Mouse (Mus musculus): ENCODE measurements around the gene Abcb4.
"Not testable (repeated sequence)": the region's sequence is repeated elsewhere in the genome, so short reads cannot be mapped to it uniquely, and the experiment has no call there.

The Abcb4 gene

GRCm38 (mm10) chr5:8893300-8894103 is at the start of gene Abcb4:
Abcb4 (plus strand) TSS chr5:8893717.
- in situ Hi-C loops (cut with MboI; ENCODE audit: unreplicated experiment in 2 of 2) = no loop called here

DNA sequence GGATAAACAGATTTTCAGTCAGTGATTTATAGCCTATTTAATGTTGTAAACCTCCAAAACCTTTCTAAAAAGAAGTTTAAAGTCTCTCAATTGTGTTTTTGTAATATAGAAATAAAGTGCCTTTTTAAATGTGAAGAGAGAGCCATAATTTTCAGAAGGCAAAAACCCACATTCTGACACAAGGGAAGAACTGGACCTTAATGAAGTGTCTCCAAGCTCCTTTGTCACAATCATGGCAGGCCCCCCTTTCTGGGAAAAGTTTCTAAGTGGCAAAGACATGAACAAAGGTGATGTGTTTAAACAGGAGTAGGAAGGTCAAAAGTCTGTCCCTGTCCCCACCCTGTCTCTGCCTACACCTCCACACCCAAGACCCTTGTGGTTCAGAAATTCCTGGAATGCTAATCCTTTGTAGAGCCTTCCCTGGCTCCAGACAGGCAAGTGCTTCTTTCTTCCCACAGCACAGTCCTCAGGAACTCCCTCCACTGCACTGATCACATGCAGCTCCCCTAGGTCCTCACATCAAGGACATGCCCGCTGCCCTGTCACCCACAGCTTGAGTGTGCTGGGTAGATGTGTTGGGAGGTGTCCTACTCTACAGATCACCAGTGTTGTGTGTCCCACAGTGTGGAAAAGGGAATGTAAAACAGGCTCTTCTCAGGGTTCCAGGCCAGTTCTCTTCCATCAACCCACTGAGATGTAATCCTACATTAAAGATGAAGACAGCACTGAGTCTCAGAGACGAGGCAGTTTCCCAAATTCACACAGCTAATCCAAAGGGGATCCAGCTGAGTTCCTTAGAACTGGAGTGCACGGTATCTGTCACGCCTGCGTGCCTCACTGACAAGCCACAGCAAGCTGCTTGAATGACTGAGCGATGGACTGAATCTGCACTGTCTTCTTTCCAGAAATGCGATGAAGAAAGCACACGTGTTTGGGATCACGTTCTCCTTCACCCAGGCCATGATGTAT is 44.6 kb upstream of the Abcb4 start:
- in situ Hi-C loops (cut with MboI; ENCODE audit: unreplicated experiment in 2 of 2) = not testable (repeated sequence)

DNA sequence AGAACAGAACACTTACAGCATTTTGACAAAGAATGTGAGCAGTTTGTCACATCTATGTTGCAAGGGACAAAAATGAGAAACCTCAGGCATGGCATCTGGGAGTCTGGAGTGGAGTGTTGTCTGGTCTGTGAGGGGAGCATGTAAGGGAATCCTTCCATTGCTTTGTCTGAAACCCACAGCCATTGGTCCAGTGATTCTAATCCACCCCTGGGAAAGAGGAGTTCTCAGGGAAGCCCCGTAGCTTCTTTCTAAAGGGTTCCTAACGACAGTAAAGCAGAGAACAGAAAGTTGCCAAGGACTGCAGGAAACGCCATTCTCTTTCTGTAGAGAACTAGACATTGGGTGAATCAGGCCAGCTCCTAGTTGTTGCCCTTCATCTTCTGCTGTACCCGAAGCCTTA is 42.7 kb upstream of the Abcb4 start:
- in situ Hi-C loops (cut with MboI; ENCODE audit: unreplicated experiment in 2 of 2) = loop anchor here in 1 of 2 experiments (25.0 kb wide), 2 partner anchors 586 to 789 kb away; no protein-coding TSS in a partner anchor

DNA sequence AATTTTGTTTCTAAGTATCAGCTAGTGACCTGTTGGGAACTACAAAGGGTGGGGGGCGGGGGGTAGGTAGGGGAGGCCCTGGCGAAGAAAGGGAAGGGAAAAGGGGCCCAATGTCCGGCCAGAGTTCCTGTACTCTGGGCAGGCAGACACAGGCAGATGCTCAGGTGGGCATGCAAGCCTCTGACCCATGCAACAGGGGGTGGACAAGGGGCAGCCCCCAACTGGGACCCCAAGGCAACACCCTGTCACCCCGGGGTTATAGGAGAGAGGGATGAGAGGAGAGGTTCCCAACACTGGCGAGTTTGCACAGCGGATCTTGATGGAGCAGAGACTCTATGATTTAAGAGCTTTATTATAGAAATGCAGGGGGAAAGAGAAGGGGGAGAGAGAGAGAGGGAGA is 36.3 kb upstream of the Abcb4 start:
- in situ Hi-C loops (cut with MboI; ENCODE audit: unreplicated experiment in 2 of 2) = loop anchor here in 1 of 2 experiments (25.0 kb wide), 2 partner anchors 580 to 795 kb away; no protein-coding TSS in a partner anchor

- in situ Hi-C loops (cut with MboI; ENCODE audit: unreplicated experiment in 2 of 2) = loop anchor here in 1 of 2 experiments (10.0 to 25.0 kb wide), 3 partner anchors 203 to 800 kb away; no protein-coding TSS in a partner anchor
These were observed 31.7 kb upstream of the Abcb4 start for GRCm38 (mm10) chr5:8861811-8862210.

DNA sequence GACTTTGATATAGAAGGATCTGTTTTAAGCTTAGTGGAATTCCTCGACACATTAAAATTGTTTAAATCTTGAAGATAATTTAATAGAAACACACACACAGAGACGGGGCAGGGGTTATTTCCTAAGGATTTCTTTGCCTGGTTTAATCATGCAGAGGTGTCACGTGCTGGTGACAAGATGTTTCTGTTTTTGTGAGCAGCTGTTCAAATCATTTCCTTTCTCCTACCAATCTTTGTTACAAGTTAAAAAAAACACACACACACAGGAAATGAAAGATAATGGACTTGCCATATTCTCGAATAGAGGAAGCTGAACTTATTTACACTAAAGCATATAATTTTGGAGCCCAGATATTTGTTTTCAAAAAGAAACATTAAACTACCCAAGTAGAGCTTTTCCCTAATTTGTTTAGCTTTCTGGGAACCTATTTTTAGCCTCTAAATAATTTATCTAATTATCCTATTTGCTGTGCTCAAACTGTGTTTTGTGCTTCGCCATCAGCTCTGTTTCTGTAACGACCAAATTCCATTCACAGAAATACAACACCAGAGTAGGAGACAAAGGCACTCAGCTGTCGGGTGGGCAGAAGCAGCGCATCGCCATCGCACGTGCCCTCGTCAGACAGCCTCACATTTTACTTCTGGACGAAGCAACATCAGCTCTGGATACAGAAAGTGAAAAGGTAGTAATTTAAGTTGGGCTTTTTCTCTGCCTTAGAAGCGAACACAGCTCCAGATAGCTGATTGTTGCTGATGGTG is 29.8 kb upstream of the Abcb4 start:
- in situ Hi-C loops (cut with MboI; ENCODE audit: unreplicated experiment in 2 of 2) = loop anchor here in 1 of 2 experiments (10.0 to 25.0 kb wide), 3 partner anchors 201 to 801 kb away; no protein-coding TSS in a partner anchor

GRCm38 (mm10) chr5:8865630-8866029 is 27.9 kb upstream of the Abcb4 start:
- in situ Hi-C loops (cut with MboI; ENCODE audit: unreplicated experiment in 2 of 2) = loop anchor here in 1 of 2 experiments (5.0 to 25.0 kb wide), 4 partner anchors 199 to 803 kb away; no protein-coding TSS in a partner anchor

GRCm38 (mm10) chr5:8866366-8866765 is 27.2 kb upstream of the Abcb4 start:
- in situ Hi-C loops (cut with MboI; ENCODE audit: unreplicated experiment in 2 of 2) = loop anchor here in 1 of 2 experiments (5.0 to 25.0 kb wide), 4 partner anchors 198 to 804 kb away; no protein-coding TSS in a partner anchor

GRCm38 (mm10) chr5:8868019-8868418 is 25.5 kb upstream of the Abcb4 start:
- in situ Hi-C loops (cut with MboI; ENCODE audit: unreplicated experiment in 2 of 2) = loop anchor here in 1 of 2 experiments (5.0 to 25.0 kb wide), 4 partner anchors 197 to 806 kb away; no protein-coding TSS in a partner anchor

DNA sequence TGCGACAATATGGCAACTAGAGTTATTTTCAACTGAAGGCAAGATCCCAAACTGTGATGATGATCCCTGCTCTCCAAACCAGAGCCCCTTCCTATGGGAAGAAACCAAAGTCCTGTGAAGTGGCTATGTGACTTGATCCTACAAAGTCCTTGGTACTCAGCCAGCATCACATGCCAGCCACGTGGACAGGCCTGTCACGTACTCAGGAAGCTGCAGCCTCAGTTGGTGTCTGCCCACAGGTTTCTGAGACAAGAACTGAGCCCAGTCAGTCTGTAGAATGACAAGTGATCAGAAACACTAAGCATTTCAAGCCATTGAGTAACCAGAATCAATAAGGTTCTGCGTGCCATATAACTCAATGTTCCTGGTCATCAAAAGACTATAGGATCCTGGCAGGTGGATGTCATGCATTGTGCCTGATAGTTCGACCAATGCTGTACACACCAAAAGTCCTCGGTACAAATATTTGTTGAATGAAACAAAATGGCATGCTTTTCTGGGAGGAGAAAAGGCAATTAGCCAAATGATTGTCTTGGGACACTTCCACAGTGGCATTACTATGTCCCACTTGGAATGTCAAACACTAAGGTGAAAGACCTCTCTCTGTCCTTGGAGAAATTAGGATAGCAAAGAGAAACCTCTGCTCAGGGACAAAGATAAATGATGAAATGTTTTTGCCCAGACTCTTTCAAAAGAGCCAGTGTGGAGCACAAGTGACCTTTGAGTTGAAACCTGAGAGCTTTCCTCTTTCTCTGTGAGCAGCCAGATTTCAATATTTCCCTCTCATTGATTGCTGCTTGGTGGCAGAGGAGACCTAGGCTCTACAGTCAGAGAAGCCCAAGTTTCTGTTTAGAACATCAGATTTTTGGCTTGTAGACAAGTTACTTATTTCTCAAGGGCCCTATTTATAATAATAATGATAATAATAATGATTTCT is 20.3 kb upstream of the Abcb4 start:
- in situ Hi-C loops (cut with MboI; ENCODE audit: unreplicated experiment in 2 of 2) = loop anchor here (10.0 to 25.0 kb wide), 3 partner anchors 192 to 811 kb away; no protein-coding TSS in a partner anchor

GRCm38 (mm10) chr5:8877086-8877485 is 16.4 kb upstream of the Abcb4 start:
- in situ Hi-C loops (cut with MboI; ENCODE audit: unreplicated experiment in 2 of 2) = loop anchor here in 1 of 2 experiments (10.0 kb wide), 1 partner anchor 188 kb away; no protein-coding TSS in a partner anchor

DNA sequence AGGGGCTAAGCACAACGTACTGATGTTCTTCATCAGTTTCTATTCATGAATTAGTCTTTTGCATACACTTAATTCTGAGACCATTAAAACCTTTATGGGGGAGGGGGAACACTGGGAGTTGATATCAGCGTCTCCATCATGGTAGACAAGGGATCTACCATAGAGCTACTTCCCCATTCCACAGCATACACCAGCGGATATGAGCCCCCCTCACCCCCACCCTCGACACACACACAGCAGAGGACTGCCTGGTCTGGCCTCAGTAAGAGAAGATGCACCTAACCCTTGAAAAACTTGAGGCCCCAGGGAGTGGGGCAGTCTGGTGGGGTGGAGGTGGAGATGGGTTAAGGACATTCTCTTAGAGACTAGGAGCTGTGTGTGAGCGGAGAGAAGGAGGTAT is 15.7 kb upstream of the Abcb4 start:
- in situ Hi-C loops (cut with MboI; ENCODE audit: unreplicated experiment in 2 of 2) = loop anchor here in 1 of 2 experiments (10.0 kb wide), 1 partner anchor 187 kb away; no protein-coding TSS in a partner anchor

DNA sequence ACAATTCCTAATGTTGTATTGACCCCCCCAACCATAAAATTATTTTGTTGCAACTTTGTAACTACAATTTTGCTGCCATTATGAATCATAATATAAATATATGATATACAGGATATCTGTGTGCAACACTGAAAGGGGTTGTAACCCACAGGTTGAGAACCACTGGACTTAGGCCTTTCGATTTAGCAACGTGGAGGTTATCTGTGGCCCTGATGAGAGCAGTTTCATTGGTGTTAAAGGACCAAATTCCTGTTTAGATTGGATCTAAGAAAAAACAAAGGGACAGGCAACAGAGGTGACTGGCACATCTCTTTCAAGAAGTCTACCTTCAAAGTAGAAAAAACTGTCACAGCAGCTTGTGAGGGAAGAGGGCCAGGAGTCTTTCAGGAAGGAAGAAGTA is 7.7 kb upstream of the Abcb4 start:
- in situ Hi-C loops (cut with MboI; ENCODE audit: unreplicated experiment in 2 of 2) = no loop called here

DNA sequence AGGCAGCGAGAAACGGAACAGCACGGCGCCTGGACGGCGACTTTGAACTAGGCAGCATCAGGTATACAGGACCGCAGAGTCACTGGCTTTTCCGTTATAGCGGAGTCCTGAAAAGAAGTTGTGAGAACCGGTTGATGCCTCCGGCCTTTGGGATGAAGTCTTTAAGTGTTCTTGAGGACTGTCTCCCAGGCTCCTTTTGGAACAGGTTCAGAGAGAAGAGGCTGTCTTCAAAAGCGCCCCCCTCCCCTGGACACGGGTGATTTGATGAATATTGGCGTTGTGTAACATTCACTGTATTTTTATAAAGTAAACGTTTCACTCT is 548 bp downstream of the Abcb4 start:
- in situ Hi-C loops (cut with MboI; ENCODE audit: unreplicated experiment in 2 of 2) = no loop called here

- in situ Hi-C loops (cut with MboI; ENCODE audit: unreplicated experiment in 2 of 2) = no loop called here
These were observed 1.3 kb downstream of the Abcb4 start for GRCm38 (mm10) chr5:8894641-8895490.

- in situ Hi-C loops (cut with MboI; ENCODE audit: unreplicated experiment in 2 of 2) = no loop called here
These were observed 2.7 kb downstream of the Abcb4 start for GRCm38 (mm10) chr5:8896198-8896597.

DNA sequence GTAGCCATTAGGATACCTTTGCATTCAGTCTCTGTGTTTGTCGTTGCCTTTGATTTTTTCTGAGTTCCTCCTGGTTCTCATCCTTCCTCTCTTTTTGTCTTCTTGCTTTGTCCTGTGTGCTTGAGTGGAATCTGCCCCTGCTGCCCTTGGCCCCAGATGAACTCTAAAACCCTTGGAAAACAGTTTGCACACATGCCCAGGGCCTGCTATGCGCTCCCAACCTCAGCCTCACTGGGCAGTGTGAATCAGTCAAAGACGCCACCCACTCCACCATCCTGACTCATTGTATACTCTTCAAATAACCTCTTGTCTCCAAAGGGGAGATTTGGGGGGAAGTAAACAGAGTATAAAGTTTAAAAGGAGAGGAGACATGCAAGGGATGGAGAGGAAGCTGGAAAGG is 4.7 kb downstream of the Abcb4 start:
- in situ Hi-C loops (cut with MboI; ENCODE audit: unreplicated experiment in 2 of 2) = no loop called here

DNA sequence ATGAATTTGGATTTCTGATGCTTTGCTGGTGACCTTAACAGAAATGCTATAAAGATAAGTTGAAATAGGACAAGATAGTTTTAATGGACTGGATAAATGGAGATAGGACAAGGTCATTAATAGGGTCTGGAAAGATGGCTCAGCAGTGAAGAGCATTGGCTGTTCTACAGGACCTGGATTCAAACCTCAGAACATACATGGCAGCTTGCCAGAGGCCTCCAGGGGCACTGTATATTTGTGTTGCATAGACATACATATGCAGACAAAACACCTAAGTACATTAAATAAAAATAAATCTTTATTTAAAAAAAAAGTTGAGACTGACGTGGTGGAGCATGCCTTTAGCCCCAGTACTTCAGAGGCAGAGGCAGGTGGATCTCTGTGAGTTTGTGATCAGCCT is 7.5 kb downstream of the Abcb4 start:
- in situ Hi-C loops (cut with MboI; ENCODE audit: unreplicated experiment in 2 of 2) = no loop called here
